Mouse (Mus musculus) cerebellum, postnatal 14 days (tissue): ENCODE results near the gene Utf1.

Source experiments
- DNase-seq, 2 experiments: peaks; one replicate each; pipeline ENCODE4 v3.0.0; 2021; ENCODE audit warnings: mixed read lengths in 2 of 2

Utf1 gene

GRCm38 (mm10) chr7:139940476-139941209 is 2.9 kb upstream of the Utf1 start:
- no peak for DNase-seq

GRCm38 (mm10) chr7:139944291-139945240 is 977 bp downstream of the Utf1 start:
- DNase-seq: no peak

GRCm38 (mm10) chr7:139945516-139945915 is 1.9 kb downstream of the Utf1 start:
- no peak for DNase-seq

GRCm38 (mm10) chr7:139946032-139946431 is 2.4 kb downstream of the Utf1 start:
- no peak for DNase-seq

- DNase-seq: no peak
Measured at GRCm38 (mm10) chr7:139949893-139950282, 6.3 kb downstream of the Utf1 start.

GRCm38 (mm10) chr7:139950283-139950971 is 6.8 kb downstream of the Utf1 start:
- no peak for DNase-seq

- no peak for DNase-seq
Measured at GRCm38 (mm10) chr7:139951079-139951478, 7.5 kb downstream of the Utf1 start.

GRCm38 (mm10) chr7:139951991-139952633 is 8.5 kb downstream of the Utf1 start:
- DNase-seq: no peak

- no peak for DNase-seq
Measured at GRCm38 (mm10) chr7:139955505-139955904, 11.9 kb downstream of the Utf1 start.

- no peak for DNase-seq
Measured at GRCm38 (mm10) chr7:139956658-139957057, 13.1 kb downstream of the Utf1 start.

- no peak for DNase-seq
Measured at GRCm38 (mm10) chr7:139957437-139957836, 13.8 kb downstream of the Utf1 start.

- DNase-seq: no peak
Measured at GRCm38 (mm10) chr7:139957958-139958357, 14.4 kb downstream of the Utf1 start.

GRCm38 (mm10) chr7:139961141-139961540 is 17.6 kb downstream of the Utf1 start:
- DNase-seq: no peak

GRCm38 (mm10) chr7:139963814-139964213 is 20.2 kb downstream of the Utf1 start:
- DNase-seq: no peak

- DNase-seq: no peak
Measured at GRCm38 (mm10) chr7:139967175-139967574, 23.6 kb downstream of the Utf1 start.

- no peak for DNase-seq
Measured at GRCm38 (mm10) chr7:139968428-139968827, 24.8 kb downstream of the Utf1 start.

GRCm38 (mm10) chr7:139969348-139970130 is 25.9 kb downstream of the Utf1 start:
- DNase-seq: peak; percentile 92 to 97

GRCm38 (mm10) chr7:139970216-139970919 is 26.8 kb downstream of the Utf1 start:
- no peak for DNase-seq

- no peak for DNase-seq
Measured at GRCm38 (mm10) chr7:139970979-139971378, 27.4 kb downstream of the Utf1 start.

- no peak for DNase-seq
Measured at GRCm38 (mm10) chr7:139971436-139971835, 27.8 kb downstream of the Utf1 start.

GRCm38 (mm10) chr7:139972923-139973331 is 29.3 kb downstream of the Utf1 start:
- DNase-seq: no peak
